Mouse (Mus musculus) small intestine, adult 10 weeks (tissue): ENCODE measurements around the gene Cpxm2. TPM values are rescaled to one million over a fixed set of nuclear protein-coding genes. Genes with fewer than 3 reads are reported as not detected.

Experiments used
- polyA plus RNA-seq: library from polyadenylated mRNA; stranded (reverse); fragments of 350-450 nt; fragmentation: Illumina TruSeq; extraction: RNeasy Lipid Tissue Mini Kit (QIAGEN cat#74804); gene quantifications from one replicate; pipeline ENCODE4 v1.2.3, GENCODE M21; 2014; ENCODE audit warnings: low replicate concordance

Cpxm2 gene
- 1.3 TPM for polyA plus RNA-seq

DNA sequence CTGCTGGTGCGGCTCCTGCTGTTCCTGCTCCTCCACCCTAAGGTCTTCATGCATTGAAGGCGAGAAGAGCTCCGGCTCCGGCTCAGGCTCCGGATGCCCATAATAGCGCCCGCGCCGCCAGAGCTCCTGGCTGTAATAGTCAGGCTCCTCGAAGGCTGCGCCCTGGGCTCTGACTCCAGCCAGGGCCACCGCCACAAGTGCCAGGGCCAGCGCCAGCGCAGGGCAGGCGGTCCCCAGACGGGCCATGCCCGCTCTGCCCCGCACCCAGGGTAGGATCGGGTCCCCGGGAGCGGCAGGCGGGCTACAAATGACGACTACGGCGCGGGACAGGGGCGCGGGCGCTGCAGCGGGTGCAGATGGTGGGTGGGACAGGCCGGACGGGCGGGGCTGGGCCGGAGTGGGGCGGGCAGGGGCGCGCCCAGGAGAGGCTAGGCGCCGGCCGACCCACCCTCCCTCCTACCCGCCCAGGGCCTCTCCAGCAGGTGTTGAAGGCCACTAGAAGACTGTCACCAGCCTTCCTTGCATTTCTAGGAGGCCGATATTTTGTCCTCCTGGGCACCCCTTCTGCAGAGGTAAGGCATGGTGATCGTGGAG is at the start of gene Cpxm2:
Gene Cpxm2 (minus strand): TSS at position 372 of the 594 bp plus-strand sequence.

Other genes starting within 250 kb of the Cpxm2 start
- not detected for gene Gpr26, start 188.3 kb downstream of the Cpxm2 start, polyA plus RNA-seq
- 2.9 TPM for gene Chst15, start 162.5 kb upstream of the Cpxm2 start, polyA plus RNA-seq